Mouse (Mus musculus) lung, adult 2 months (tissue): ENCODE results near the gene Cdkl5. TPM values are rescaled to one million over a fixed set of nuclear protein-coding genes. Genes with fewer than 3 reads are reported as not detected.

Experiments
- DNase-seq: peaks from one replicate; pipeline ENCODE4 v3.0.0; 2022
- H3K4me1 ChIP-seq: fragments of 200-500 bp; 2 replicates; pipeline ENCODE4 v1.6.1; 2011; ENCODE audit warnings: low read length; ENCODE audit not compliant: control insufficient read depth, insufficient read depth
- H3K4me3 ChIP-seq: fragments of 200-500 bp; replicated peaks from 2 replicates; pipeline ENCODE3; 2011; ENCODE audit warnings: low read depth, mild to moderate bottlenecking, control low read depth, low read length; ENCODE audit errors: extremely low read depth
- CTCF ChIP-seq: fragments of 200-500 bp; IDR thresholded peaks from 2 replicates; pipeline ENCODE4 v1.5.1; 2011; ENCODE audit warnings: mild to moderate bottlenecking, low read length, control low read depth; ENCODE audit not compliant: insufficient read depth
- POLR2A ChIP-seq: fragments of 200-500 bp; IDR thresholded peaks from 2 replicates; pipeline ENCODE4 v1.6.1; 2011; ENCODE audit warnings: low read depth, mild to moderate bottlenecking, control low read depth, low read length, borderline replicate concordance; ENCODE audit errors: extremely low read depth
- WGBS: fragments of 180-500 bp; shearing (Covaris S2); methylation state at CpG from one replicate; pipeline ENCODE4 v1.1.7; 2018; 5-methylcytosine and 5-hydroxymethylcytosine counted together
- polyA plus RNA-seq: library from polyadenylated mRNA; depleted of rRNA; stranded (reverse); fragments of >200 nt; gene quantifications from 2 replicates; pipeline ENCODE4 v1.2.3, GENCODE M21; 2012

Gene Cdkl5
- polyA plus RNA-seq, 1 experiment: 7.1 TPM

DNA sequence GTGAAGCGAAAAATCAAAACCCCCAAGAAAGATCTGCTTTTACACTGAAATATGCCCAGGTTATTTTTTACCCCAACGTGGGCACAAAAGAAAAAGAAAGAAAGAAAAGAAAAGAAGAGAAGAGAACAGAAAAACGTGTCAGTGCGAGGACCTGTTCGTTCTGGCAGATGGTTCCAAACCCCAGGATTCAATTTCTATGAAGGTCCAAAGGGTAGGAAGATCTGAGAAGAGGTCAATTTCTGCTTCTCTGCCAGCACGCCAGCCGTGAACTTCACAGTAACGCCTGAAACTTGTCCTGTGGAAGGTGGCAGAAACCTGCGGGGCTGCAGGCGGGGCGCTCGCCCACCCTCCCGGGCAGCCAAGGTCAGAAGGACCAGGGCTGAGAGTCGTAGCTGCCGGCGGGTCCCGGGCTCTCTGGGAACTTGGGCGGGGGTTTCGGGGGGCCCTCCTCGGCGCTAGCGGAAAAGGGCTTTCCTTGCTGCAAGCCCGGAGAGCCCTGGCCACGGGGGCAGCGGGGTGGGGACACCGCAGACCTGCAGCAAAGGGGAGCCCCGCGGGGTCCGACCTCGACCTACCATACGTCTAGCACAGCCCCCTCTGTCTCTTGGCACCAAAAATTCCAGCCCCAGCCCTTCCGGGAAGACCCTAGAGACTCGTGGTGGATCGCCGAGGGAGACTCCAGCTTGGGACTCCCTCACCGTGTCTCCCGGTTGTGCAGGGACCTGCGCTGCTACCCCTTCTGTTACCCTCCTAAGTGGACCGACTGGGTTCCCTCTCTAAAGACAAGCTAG lies 560 bp downstream of the Cdkl5 start:
- H3K4me3 ChIP-seq: peak overlapping the region; percentile 83
- no peak for TF ChIP-seq POLR2A
- TF ChIP-seq CTCF: no peak
- 0 out of 2 replicates have a peak, but pooled peaks cover 2% of the 10 kb centered on the region for H3K4me1 ChIP-seq
- no peak for DNase-seq
- 27% methylated on average over 39 of the region's 39 CpGs for WGBS

DNA sequence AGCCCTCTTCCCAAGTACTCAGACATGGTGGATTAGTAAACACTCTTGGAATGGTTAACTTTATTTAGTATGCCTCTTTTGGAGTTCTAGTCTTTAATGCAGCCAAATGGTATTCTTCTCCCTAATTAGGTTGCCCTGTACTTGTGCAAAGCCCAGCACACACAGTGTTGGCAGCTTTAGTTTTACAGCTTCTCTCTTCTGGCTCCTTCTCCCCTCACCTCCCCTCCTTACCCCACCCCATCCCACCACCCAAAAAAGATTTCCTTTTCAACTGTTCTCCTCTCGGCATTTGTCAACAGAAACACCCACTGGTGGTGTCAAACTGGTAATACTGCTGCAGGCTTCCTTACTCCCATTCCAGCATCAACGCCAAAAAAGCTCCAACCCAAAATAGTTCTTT lies 1.8 kb downstream of the Cdkl5 start:
- Histone ChIP-seq H3K4me3 (no peak overlapping the region), H3K4me1 (0 out of 2 replicates have a peak, but pooled peaks cover 2% of the 10 kb centered on the region)
- DNase-seq: no peak
- TF ChIP-seq POLR2A (no peak), CTCF (no peak)
- 54% methylated on average over 2 of the region's 2 CpGs for WGBS

DNA sequence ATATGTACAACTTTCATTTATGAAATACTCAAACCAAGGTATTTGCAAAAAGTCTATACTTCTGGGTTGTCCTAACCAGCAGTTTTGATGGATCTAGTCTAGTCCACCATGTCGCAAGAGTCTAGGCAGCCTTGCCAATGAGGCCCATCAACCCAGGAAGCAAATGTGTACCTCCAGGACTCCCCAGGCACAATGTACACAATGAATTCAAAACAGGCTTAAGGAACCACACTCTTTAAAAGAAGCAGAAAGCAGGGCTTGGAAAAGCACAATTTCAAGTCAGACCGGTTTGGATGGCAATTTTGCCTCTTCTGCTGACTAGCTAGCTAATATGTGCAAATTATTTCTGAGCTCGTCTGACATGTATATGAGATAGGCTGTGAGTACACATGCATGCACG lies 4.2 kb downstream of the Cdkl5 start:
- TF ChIP-seq CTCF (no peak), POLR2A (no peak)
- Histone ChIP-seq H3K4me1 (0 out of 2 replicates have a peak, but pooled peaks cover 2% of the 10 kb centered on the region), H3K4me3 (no peak overlapping the region)
- WGBS: 63% methylated on average over 4 of the region's 4 CpGs
- no peak for DNase-seq

DNA sequence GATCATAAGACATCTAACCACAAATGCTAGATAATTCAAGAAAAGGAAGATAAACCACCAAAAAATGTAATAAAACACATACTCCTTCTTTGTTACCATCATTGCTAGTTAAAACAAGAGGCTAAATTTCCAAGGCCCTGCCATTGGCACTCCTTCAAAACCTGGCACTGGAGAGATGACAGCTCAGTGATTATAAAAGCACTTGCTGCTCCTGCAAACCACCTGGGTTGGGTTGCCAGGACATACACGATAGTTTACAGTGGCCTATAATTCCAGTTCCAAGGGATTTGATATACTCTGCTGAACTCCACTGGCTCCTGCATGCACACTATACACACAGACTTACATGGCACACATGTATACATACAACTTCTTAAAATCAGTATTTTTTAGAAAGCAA lies 16.6 kb downstream of the Cdkl5 start:
- TF ChIP-seq POLR2A: no peak
- no peak for TF ChIP-seq CTCF
- Histone ChIP-seq H3K4me1 (no peaks in the 10 kb centered on the region; the same call in 1 of the 2 replicates), H3K4me3 (no peak overlapping the region)
- WGBS: 74% methylated on average over 1 of the region's 1 CpGs
- DNase-seq: no peak

DNA sequence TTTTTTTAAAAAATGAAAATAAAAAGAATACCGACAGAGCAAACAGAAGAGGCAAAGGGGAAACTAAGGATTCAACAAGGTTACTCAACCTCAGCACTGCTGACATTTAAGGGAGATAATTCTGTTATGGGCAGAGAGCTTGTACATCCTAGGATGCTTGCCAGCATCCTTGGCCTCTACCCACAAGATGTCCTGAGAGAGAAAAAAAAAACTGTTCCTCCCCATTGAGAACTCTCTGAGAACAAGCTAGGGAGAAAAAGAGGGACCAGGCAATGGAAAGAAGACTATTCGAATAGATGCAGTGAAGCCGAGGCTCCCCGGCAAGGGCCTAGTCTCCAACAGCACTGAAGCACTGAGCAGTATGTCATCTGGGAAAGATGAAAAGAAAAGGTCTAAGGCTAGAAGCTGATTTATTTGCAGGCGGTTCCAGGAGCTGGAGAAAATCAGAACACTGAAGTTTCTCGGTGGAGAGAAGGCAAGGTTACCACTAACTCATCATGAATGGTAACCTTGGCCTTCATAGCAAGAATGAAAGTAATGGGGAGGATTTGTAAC lies 22.4 kb downstream of the Cdkl5 start:
- 87% methylated on average over 6 of the region's 6 CpGs for WGBS
- TF ChIP-seq POLR2A (no peak), CTCF (no peak)
- H3K4me1 ChIP-seq: no peaks in the 10 kb centered on the region; the same call in 1 of the 2 replicates
- H3K4me3 ChIP-seq: no peak overlapping the region
- DNase-seq: no peak

DNA sequence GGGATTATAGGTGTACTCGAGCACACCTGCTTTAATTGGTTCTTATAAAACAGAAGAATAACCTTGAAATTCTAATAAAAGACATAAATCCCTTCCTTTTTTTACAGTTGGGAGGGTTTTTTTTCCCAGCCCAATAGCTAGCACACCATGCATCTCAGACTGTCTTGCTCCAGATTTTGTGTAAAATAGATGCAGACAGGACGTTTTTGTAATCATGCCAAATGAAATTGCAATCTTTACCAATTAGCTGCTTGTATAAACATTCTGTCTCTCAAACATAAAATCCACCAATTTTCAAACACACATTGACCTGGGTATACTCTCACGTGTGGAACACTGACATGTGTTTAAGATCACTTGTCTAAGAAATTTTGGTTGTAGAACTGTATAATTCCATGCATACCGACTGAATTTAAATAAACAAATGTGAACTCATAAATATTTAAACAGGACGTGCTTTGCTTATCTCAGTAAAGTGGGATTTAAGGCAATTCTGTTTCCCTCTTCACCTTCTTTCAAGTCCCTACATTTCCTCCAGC lies 35.8 kb downstream of the Cdkl5 start:
- 43% methylated on average over 5 of the region's 5 CpGs for WGBS
- Histone ChIP-seq H3K4me3 (no peak overlapping the region), H3K4me1 (no peaks in the 10 kb centered on the region)
- TF ChIP-seq CTCF (no peak), POLR2A (no peak)
- DNase-seq: no peak

DNA sequence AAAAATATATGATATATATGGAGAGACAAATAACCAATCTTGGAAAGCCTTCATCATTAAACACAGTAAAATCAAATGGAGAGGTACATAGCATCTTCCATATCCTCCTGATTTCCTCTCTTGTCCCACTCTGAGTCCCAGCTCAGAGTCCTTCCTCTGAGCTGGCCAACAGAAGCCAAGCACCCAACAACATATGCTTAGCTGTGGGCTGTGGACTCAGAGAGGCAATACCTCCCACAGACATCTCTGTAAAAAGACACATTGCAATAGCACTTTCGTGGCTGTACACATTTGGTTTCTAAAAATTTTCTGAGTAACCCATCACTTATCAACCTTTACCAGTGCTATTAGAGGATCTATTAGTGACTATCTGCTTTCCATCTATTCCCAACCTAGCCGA lies 44.9 kb downstream of the Cdkl5 start:
- WGBS: 78% methylated on average over 2 of the region's 2 CpGs
- H3K4me1 ChIP-seq: no peaks in the 10 kb centered on the region
- no peak for DNase-seq
- no peak overlapping the region for H3K4me3 ChIP-seq
- TF ChIP-seq CTCF: no peak
- TF ChIP-seq POLR2A: no peak

DNA sequence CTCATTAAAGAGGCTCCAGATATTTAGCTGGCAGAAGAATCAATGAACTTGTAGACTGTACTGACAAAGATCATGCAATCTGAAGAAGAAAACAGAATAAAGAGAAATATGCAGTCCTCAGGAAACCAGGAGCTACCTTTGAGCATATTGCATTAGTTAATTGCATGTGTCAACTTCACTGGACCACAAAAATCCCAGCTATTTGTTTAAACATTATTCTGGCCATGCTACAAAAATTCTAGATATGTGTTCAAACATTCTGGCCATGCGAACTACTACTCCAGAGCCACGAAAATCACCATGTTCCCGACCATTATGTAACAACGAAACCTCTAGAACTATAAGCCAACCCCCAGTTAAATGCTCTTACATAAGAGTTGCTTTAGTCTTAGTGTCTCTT lies 49.8 kb downstream of the Cdkl5 start:
- 60% methylated on average over 4 of the region's 4 CpGs for WGBS
- H3K4me3 ChIP-seq: no peak overlapping the region
- DNase-seq: no peak
- no peaks in the 10 kb centered on the region; the same call in 1 of the 2 replicates for H3K4me1 ChIP-seq
- no peak for TF ChIP-seq CTCF
- TF ChIP-seq POLR2A: no peak

DNA sequence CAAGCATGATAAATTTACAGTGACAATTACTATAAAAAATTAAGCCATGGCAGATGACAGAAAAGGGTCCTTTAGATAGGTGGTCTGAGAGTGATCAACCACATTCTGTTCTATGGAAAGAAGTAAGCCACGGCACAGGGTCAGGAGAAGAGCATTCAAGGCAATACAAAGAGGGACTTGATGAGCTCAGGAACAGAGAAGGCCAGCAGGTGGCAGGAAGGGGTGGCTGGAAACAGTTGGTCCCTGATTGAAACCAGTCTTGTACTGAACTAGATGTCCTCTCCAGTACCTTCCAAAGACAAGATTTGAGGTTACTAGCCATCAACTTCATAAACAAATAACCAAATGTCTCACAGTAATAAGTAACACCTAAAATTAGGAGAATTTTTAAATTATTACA lies 59.0 kb downstream of the Cdkl5 start:
- DNase-seq: no peak

DNA sequence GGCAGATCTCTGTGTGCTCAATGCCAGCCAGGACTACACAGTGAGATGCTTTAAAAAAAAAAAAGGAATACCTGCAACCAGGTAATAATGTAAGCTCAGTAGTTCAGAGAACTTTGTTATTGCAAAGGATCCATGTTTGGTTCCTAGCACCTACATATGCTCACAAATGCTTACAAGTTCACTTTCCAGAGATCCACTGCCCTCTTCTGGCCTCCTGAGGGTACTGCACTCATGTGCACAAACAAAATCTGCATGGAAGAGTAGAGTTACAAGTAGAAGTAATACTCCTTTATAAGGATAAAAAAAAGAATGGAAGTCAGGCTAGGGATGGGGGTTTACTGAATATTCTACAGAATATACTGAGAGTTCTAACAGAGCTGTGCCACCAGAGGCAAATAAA lies 63.8 kb downstream of the Cdkl5 start:
- H3K4me1 ChIP-seq: no peaks in the 10 kb centered on the region
- no peak for DNase-seq
- H3K4me3 ChIP-seq: no peak overlapping the region
- no peak for TF ChIP-seq POLR2A
- TF ChIP-seq CTCF: no peak

More for the DNA sequence above, 59.0 kb downstream of the Cdkl5 start:
- WGBS: 69% methylated on average over 1 of the region's 1 CpGs
- TF ChIP-seq POLR2A (no peak), CTCF (peak; percentile 61)
- Histone ChIP-seq H3K4me3 (no peak overlapping the region), H3K4me1 (no peaks in the 10 kb centered on the region)

DNA sequence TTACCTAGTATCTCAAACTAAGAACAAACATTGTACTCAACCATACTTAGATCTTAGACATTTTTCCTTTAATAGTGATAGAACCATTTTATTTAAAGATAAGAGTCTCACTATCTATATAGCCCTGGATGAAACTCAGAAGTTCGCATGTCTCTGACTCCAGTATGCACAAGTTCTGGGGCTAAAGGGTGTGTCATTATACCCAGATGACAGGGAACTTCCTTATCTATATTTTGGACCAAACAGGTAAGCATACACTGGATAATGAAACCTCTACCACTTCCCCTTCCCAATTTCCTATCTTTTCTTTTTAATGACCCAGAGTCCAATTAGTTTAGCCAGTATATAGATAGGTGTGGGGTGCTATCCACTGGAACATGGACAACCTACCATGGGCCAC lies 65.6 kb downstream of the Cdkl5 start:
- DNase-seq: no peak
- no peaks in the 10 kb centered on the region for H3K4me1 ChIP-seq
- 74% methylated on average over 1 of the region's 1 CpGs for WGBS
- TF ChIP-seq CTCF: no peak
- TF ChIP-seq POLR2A: no peak
- H3K4me3 ChIP-seq: no peak overlapping the region
